Mouse (Mus musculus) hindbrain, postnatal 0 days (tissue): ENCODE measurements around the gene Zswim1. TPM values are rescaled to one million over a fixed set of nuclear protein-coding genes. Genes with fewer than 3 reads are reported as not detected.

Source experiments
- ATAC-seq: fragments of 200-750 bp; cut with Nextera tagmentation; 2 replicates; pipeline ENCODE4 v1.8.0; 2017; ENCODE audit warnings: mild to moderate bottlenecking, moderate TSS enrichment, moderate library complexity
- DNase-seq: peaks from one replicate; pipeline ENCODE4 v3.0.0-alpha.2; 2015; ENCODE audit warnings: low spot score
- H3K27ac ChIP-seq: fragments of 300-500 bp; sonication (generic); 2 replicates; pipeline ENCODE4 v1.5.1; 2014; ENCODE audit warnings: mild to moderate bottlenecking
- H3K27me3 ChIP-seq: fragments of 300-500 bp; sonication (generic); 2 replicates; pipeline ENCODE4 v1.6.1; 2014; ENCODE audit warnings: low read length, mixed read lengths; ENCODE audit not compliant: insufficient read depth
- H3K36me3 ChIP-seq: fragments of 300-500 bp; sonication (generic); 2 replicates; pipeline ENCODE4 v1.6.1; 2014; ENCODE audit warnings: low read length, mixed read lengths; ENCODE audit not compliant: insufficient read depth
- H3K4me1 ChIP-seq: fragments of 300-500 bp; sonication (generic); 2 replicates; pipeline ENCODE4 v1.6.1; 2014; ENCODE audit warnings: antibody characterized with exemption, low read length, mixed read lengths; ENCODE audit not compliant: insufficient read depth
- H3K4me2 ChIP-seq: fragments of 300-500 bp; sonication (generic); 2 replicates; pipeline ENCODE4 v1.6.1; 2014; ENCODE audit warnings: low read depth, mild to moderate bottlenecking, low read length, moderate library complexity, mixed read lengths
- H3K4me3 ChIP-seq: fragments of 300-500 bp; sonication (generic); 2 replicates; pipeline ENCODE4 v1.5.1; 2014; ENCODE audit warnings: low read length
- H3K9ac ChIP-seq: fragments of 300-500 bp; sonication (generic); replicated peaks from 2 replicates; pipeline ENCODE4 v1.6.1; 2014; ENCODE audit warnings: mild to moderate bottlenecking, low read length, moderate library complexity, mixed read lengths
- H3K9me3 ChIP-seq: fragments of 300-500 bp; sonication (generic); 2 replicates; pipeline ENCODE4 v1.6.1; 2016; ENCODE audit warnings: low read length, mixed read lengths
- CTCF ChIP-seq: IDR thresholded peaks from 2 replicates; pipeline ENCODE4 v1.5.1; 2016; ENCODE audit warnings: antibody characterized with exemption, control low read depth, low read depth
- WGBS: fragments of 180-500 bp; shearing (Covaris S2); extraction: QIAGEN DNeasy Blood & Tissue Kit; methylation state at CpG from one replicate; pipeline ENCODE4 v1.1.7; 2014; 5-methylcytosine and 5-hydroxymethylcytosine counted together
- polyA plus RNA-seq: library from polyadenylated mRNA; unstranded; fragments of >200 nt; fragmentation: Nextera tagmentation; extraction: Ambion mirVana; gene quantifications from 2 replicates; pipeline ENCODE4 v1.2.1, GENCODE M21; 2015
- total RNA-seq: library from RNA; depleted of rRNA; stranded (reverse); fragments of >200 nt; gene quantifications from 2 replicates; pipeline ENCODE4 v1.2.3, GENCODE M21; 2014

Zswim1 gene
- total and polyA plus RNA-seq, 2 experiments from 2014 or later = 24.6 to 29.0 TPM

GRCm38 (mm10) chr2:164800252-164801004 is 22.1 kb upstream of the Zswim1 start:
- 91% methylated on average over 13 of the region's 13 CpGs for whole genome bisulfite sequencing
- H3K36me3 ChIP-seq = peaks cover 20% of the 10 kb centered on the region; the same call in 1 of the 2 replicates
- no peak for TF ChIP-seq CTCF
- DNase-seq (no peak), ATAC-seq (no peak)
- no peaks in the 10 kb centered on the region for H3K9me3 ChIP-seq
- H3K4me2 ChIP-seq = no peak overlapping the region
- no peak overlapping the region for H3K27ac ChIP-seq
- no peak overlapping the region for H3K4me3 ChIP-seq
- H3K4me1 ChIP-seq = peaks cover 4% of the 10 kb centered on the region; the same call in 1 of the 2 replicates
- no peaks in the 10 kb centered on the region for H3K27me3 ChIP-seq
- no peak overlapping the region for H3K9ac ChIP-seq

- Histone ChIP-seq H3K4me2 (peak overlapping the region; percentile 68), H3K27ac (no peak overlapping the region), H3K9ac (peak overlapping the region; percentile 74; the same call in 1 of the 2 replicates), H3K9me3 (no peaks in the 10 kb centered on the region), H3K4me3 (peak overlapping the region; percentile 80), H3K27me3 (no peaks in the 10 kb centered on the region), H3K36me3 (peaks cover 8% of the 10 kb centered on the region; the same call in 1 of the 2 replicates), H3K4me1 (peaks cover 4% of the 10 kb centered on the region; the same call in 1 of the 2 replicates)
- 91% methylated on average over 16 of the region's 16 CpGs for WGBS
- TF ChIP-seq CTCF = no peak
- ATAC-seq = no peak
- no peak for DNase-seq
These were observed 19.1 kb upstream of the Zswim1 start for GRCm38 (mm10) chr2:164803201-164803920.

- peaks cover 4% of the 10 kb centered on the region; the same call in 1 of the 2 replicates for H3K4me1 ChIP-seq
- H3K9ac ChIP-seq = peak overlapping the region; percentile 74
- H3K4me3 ChIP-seq = peak overlapping the region; percentile 80
- WGBS = 46% methylated on average over 1 of the region's 1 CpGs
- peaks cover 10% of the 10 kb centered on the region; the same call in 1 of the 2 replicates for H3K36me3 ChIP-seq
- H3K4me2 ChIP-seq = peak overlapping the region; percentile 68
- no peaks in the 10 kb centered on the region for H3K9me3 ChIP-seq
- ATAC-seq = no peak
- DNase-seq = no peak
- TF ChIP-seq CTCF = no peak
- peak overlapping the region; percentile 90 for H3K27ac ChIP-seq
- no peaks in the 10 kb centered on the region for H3K27me3 ChIP-seq
These were observed 18.6 kb upstream of the Zswim1 start for GRCm38 (mm10) chr2:164803921-164804313.

- H3K4me2 ChIP-seq = peak within 1 kb of the TSS; percentile 89
- H3K9ac ChIP-seq = peak within 1 kb of the TSS; percentile 74
- H3K9me3 ChIP-seq = no peaks in the 10 kb centered on the region
- under 1% methylated on average over 47 of the region's 47 CpGs for WGBS
- peak within 1 kb of the TSS; percentile 90 for H3K27ac ChIP-seq
- peaks cover 12% of the 10 kb centered on the region; the same call in 1 of the 2 replicates for H3K36me3 ChIP-seq
- H3K4me3 ChIP-seq = peak within 1 kb of the TSS; percentile 80
- peak; percentile 99 for DNase-seq
- 0 out of 2 replicates have a peak, but pooled peaks have one; percentile 5 for TF ChIP-seq CTCF
- H3K4me1 ChIP-seq = peaks cover 4% of the 10 kb centered on the region; the same call in 1 of the 2 replicates
- ATAC-seq = peak; percentile 97
- no peaks in the 10 kb centered on the region for H3K27me3 ChIP-seq
These were observed 17.8 kb upstream of the Zswim1 start, which contains the start of the genes Acot8 and Zswim3 for GRCm38 (mm10) chr2:164804533-164805331. TSS of gene Acot8 (minus strand) at chr2:164804882. TSS of gene Zswim3 (plus strand) at chr2:164805098.

- 1% methylated on average over 21 of the region's 21 CpGs for WGBS
These were observed 17.2 kb upstream of the Zswim1 start for GRCm38 (mm10) chr2:164805332-164805718.

GRCm38 (mm10) chr2:164806614-164807013 is 15.9 kb upstream of the Zswim1 start:
- H3K4me1 ChIP-seq = peaks cover 4% of the 10 kb centered on the region; the same call in 1 of the 2 replicates
- H3K27ac ChIP-seq = no peak overlapping the region
- H3K9ac ChIP-seq = no peak overlapping the region
- ATAC-seq (no peak), DNase-seq (no peak)
- H3K27me3 ChIP-seq = no peaks in the 10 kb centered on the region
- peak overlapping the region; percentile 89 for H3K4me2 ChIP-seq
- TF ChIP-seq CTCF = no peak
- H3K36me3 ChIP-seq = 0 out of 2 replicates have a peak, but pooled peaks cover 8% of the 10 kb centered on the region
- H3K9me3 ChIP-seq = no peaks in the 10 kb centered on the region
- H3K4me3 ChIP-seq = no peak overlapping the region
- WGBS = 84% methylated on average over 7 of the region's 7 CpGs

More at GRCm38 (mm10) chr2:164805332-164805718, 17.2 kb upstream of the Zswim1 start:
- Histone ChIP-seq H3K27ac (peak overlapping the region; percentile 85), H3K4me2 (peak overlapping the region; percentile 89), H3K9ac (peak overlapping the region; percentile 74), H3K27me3 (no peaks in the 10 kb centered on the region), H3K4me3 (peak overlapping the region; percentile 80), H3K36me3 (peaks cover 12% of the 10 kb centered on the region; the same call in 1 of the 2 replicates), H3K4me1 (peaks cover 4% of the 10 kb centered on the region; the same call in 1 of the 2 replicates), H3K9me3 (no peaks in the 10 kb centered on the region)
- DNase-seq (peak; percentile 18), ATAC-seq (peak; percentile 37)
- no peak for TF ChIP-seq CTCF
